Mouse (Mus musculus) embryonic facial prominence, embryonic 14.5 days (tissue): ENCODE data around the gene Hoxd1. TPM values are rescaled to one million over a fixed set of nuclear protein-coding genes. Genes with fewer than 3 reads are reported as not detected.
A peak's percentile ranks its signal among the peaks of the same experiment; 100 is the strongest.

ENCODE experiments used
- ATAC-seq: fragments of 200-750 bp; cut with Nextera tagmentation; 2 replicates; pipeline ENCODE4 v1.8.0; 2017; ENCODE audit warnings: low read depth, moderate number of reproducible peaks, moderate TSS enrichment
- DNase-seq: peaks from one replicate; pipeline ENCODE4 v3.0.0-alpha.2; 2015; ENCODE audit warnings: low spot score
- H3K27ac ChIP-seq: fragments of 300-500 bp; sonication (generic); replicated peaks from 2 replicates; pipeline ENCODE4 v1.5.1; 2014; ENCODE audit warnings: low read depth, mild to moderate bottlenecking, low read length, moderate library complexity
- H3K27me3 ChIP-seq: fragments of 300-500 bp; sonication (generic); replicated peaks from 2 replicates; pipeline ENCODE4 v1.6.1; 2014; ENCODE audit warnings: low read length; ENCODE audit not compliant: control insufficient read depth, insufficient read depth
- H3K36me3 ChIP-seq: fragments of 300-500 bp; sonication (generic); 2 replicates; pipeline ENCODE4 v1.6.1; 2014; ENCODE audit warnings: low read length, mixed read lengths; ENCODE audit not compliant: control insufficient read depth, insufficient read depth
- H3K4me1 ChIP-seq: fragments of 300-500 bp; sonication (generic); 2 replicates; pipeline ENCODE4 v1.6.1; 2014; ENCODE audit warnings: antibody characterized with exemption, low read length; ENCODE audit not compliant: control insufficient read depth, insufficient read depth
- H3K4me2 ChIP-seq: fragments of 300-500 bp; sonication (generic); 2 replicates; pipeline ENCODE4 v1.6.1; 2014; ENCODE audit warnings: low read depth, mild to moderate bottlenecking, low read length, moderate library complexity, mixed read lengths
- H3K4me3 ChIP-seq: fragments of 300-500 bp; sonication (generic); 2 replicates; pipeline ENCODE4 v1.5.1; 2014; ENCODE audit warnings: low read depth, mild to moderate bottlenecking, low read length
- H3K9ac ChIP-seq: fragments of 300-500 bp; sonication (generic); 2 replicates; pipeline ENCODE4 v1.6.1; 2014; ENCODE audit warnings: low read depth, mild to moderate bottlenecking, low read length, moderate library complexity, mixed read lengths
- H3K9me3 ChIP-seq: fragments of 300-500 bp; sonication (generic); 2 replicates; pipeline ENCODE4 v1.6.1; 2016; ENCODE audit warnings: low read length; ENCODE audit not compliant: control insufficient read depth
- WGBS: fragments of 180-500 bp; shearing (Covaris S2); extraction: QIAGEN DNeasy Blood & Tissue Kit; methylation state at CpG from one replicate; pipeline ENCODE4 v1.1.7; 2014; 5-methylcytosine and 5-hydroxymethylcytosine counted together
- polyA plus RNA-seq: library from polyadenylated mRNA; unstranded; fragments of >200 nt; fragmentation: Nextera tagmentation; extraction: Ambion mirVana; gene quantifications from 2 replicates; pipeline ENCODE4 v1.2.1, GENCODE M21; 2014

The Hoxd1 gene
- polyA plus RNA-seq, 1 experiment from 2014 or later: 3.9 TPM

- WGBS: 11% methylated on average over 6 of the region's 6 CpGs
Measured at GRCm38 (mm10) chr2:74721882-74722281, 40.9 kb upstream of the Hoxd1 start.

GRCm38 (mm10) chr2:74722949-74723348, 39.8 kb upstream of the Hoxd1 start:
- Histone ChIP-seq H3K9me3 (no peaks in the 10 kb centered on the region), H3K27ac (no peak overlapping the region), H3K27me3 (peaks cover 99% of the 10 kb centered on the region), H3K4me2 (no peak overlapping the region), H3K9ac (no peak overlapping the region), H3K4me3 (no peak overlapping the region), H3K4me1 (0 out of 2 replicates have a peak, but pooled peaks cover 4% of the 10 kb centered on the region), H3K36me3 (no peaks in the 10 kb centered on the region)
- DNase-seq: no peak
- 10% methylated on average over 8 of the region's 8 CpGs for WGBS
- no peak for ATAC-seq

More at GRCm38 (mm10) chr2:74721882-74722281, 40.9 kb upstream of the Hoxd1 start:
- Histone ChIP-seq H3K9me3 (no peaks in the 10 kb centered on the region), H3K9ac (no peak overlapping the region), H3K36me3 (no peaks in the 10 kb centered on the region), H3K27ac (no peak overlapping the region), H3K4me1 (0 out of 2 replicates have a peak, but pooled peaks cover 2% of the 10 kb centered on the region), H3K27me3 (peaks cover 99% of the 10 kb centered on the region), H3K4me2 (no peak overlapping the region), H3K4me3 (no peak overlapping the region)
- DNase-seq: no peak
- ATAC-seq: no peak

DNA sequence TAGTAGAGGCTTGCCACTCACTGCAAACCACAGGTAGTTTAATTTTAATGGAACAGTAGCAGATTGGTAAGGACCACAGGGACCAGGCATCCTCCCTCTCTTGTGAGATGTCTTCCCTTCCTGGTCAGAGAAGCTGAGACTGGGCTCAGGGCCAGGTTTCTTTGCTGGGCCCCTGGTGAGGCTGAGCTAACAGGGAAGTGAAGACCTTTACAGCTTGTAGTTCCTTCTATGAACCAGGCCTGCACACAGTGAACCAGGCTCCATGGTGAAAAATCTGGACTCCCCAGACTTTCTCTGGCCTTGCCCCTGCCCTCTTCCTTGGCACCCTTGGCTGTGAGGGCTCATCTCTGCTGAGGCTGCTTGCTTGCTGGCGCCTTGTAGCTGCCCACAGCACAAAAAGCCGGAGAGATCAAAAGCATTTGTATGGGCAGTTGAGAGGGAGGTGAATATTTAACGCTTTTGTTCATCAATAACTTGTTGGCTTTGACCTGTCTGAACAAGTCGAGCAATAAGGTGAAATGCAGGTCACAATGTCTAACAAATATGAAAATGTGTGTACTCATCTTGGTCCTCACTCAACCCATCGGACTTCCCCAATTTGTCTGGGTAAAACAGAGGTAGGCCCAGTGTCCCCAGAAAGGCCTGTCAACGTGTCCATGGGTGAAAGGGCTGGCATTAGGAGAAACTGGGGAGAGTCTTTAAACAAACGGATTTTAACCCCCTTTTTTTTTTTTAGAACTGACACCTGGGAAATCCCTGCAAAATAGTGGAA, 38.4 kb upstream of the Hoxd1 start:
- Histone ChIP-seq H3K4me1 (0 out of 2 replicates have a peak, but pooled peaks cover 4% of the 10 kb centered on the region), H3K36me3 (no peaks in the 10 kb centered on the region), H3K27me3 (peaks cover 99% of the 10 kb centered on the region), H3K4me2 (no peak overlapping the region), H3K27ac (no peak overlapping the region), H3K9me3 (no peaks in the 10 kb centered on the region), H3K9ac (no peak overlapping the region), H3K4me3 (no peak overlapping the region)
- no peak for ATAC-seq
- DNase-seq: no peak
- WGBS: 24% methylated on average over 7 of the region's 7 CpGs

DNA sequence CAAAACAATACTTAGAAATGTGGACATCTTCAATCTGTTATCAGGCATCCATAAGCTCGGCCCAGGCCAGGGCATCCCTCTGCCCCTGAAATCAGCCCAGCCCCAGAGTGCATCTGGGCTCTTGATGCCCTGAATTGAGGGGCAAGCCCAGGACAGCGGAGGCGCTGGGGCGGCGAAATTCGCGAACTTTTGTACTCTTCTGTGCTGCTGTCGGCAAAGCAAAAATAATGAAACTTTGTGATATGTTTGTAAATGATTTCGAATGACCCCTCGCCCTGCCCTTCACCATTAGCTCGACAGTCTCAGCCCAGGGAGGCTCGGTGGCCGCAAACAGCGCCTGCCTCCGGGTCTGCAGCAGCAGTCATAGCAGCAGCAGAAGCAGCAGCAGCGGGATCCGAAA, 37.6 kb upstream of the Hoxd1 start:
- DNase-seq: no peak
- Histone ChIP-seq H3K9ac (no peak overlapping the region), H3K4me3 (no peak overlapping the region), H3K36me3 (no peaks in the 10 kb centered on the region), H3K9me3 (no peaks in the 10 kb centered on the region), H3K4me2 (no peak overlapping the region), H3K27me3 (peaks cover 99% of the 10 kb centered on the region), H3K4me1 (0 out of 2 replicates have a peak, but pooled peaks cover 4% of the 10 kb centered on the region), H3K27ac (no peak overlapping the region)
- 11% methylated on average over 17 of the region's 17 CpGs for WGBS
- no peak for ATAC-seq

DNA sequence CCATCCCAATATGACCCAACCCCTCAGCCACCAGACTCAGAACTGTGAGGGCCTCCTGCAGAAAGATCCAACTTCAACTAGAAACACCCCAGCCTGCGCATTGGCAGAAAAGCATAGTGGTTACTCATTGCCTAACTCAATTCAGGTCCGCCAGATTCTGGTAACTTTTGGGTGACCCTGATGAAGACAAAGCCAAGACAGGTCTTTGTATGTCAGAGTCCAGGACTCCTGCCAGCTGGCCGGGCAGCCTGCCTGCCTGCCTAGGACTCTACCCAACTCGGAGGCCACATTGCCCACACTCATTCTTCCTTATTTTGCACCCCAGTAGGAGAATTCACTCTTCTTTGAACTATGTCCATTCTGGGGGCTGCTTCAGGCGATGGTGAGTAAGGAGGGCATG, 36.2 kb upstream of the Hoxd1 start, which contains the start of gene Gm28230:
Gene Gm28230, plus strand, starts transcription at position 178 of the 400 bp plus-strand sequence.
- DNase-seq (no peak), ATAC-seq (no peak)
- H3K36me3 ChIP-seq: no peaks in the 10 kb centered on the region
- H3K4me3 ChIP-seq: peak within 1 kb of the TSS; percentile 29
- H3K4me2 ChIP-seq: peak within 1 kb of the TSS; percentile 40
- no peaks in the 10 kb centered on the region for H3K9me3 ChIP-seq
- H3K27me3 ChIP-seq: peaks cover 99% of the 10 kb centered on the region
- no peak within 1 kb of the TSS for H3K27ac ChIP-seq
- H3K9ac ChIP-seq: no peak within 1 kb of the TSS
- 13% methylated on average over 5 of the region's 5 CpGs for WGBS
- H3K4me1 ChIP-seq: 0 out of 2 replicates have a peak, but pooled peaks cover 4% of the 10 kb centered on the region

- WGBS: 4% methylated on average over 17 of the region's 43 CpGs
- Histone ChIP-seq H3K9me3 (no peaks in the 10 kb centered on the region), H3K4me1 (0 out of 2 replicates have a peak, but pooled peaks cover 4% of the 10 kb centered on the region), H3K27ac (no peak overlapping the region), H3K27me3 (peaks cover 99% of the 10 kb centered on the region), H3K4me2 (peak overlapping the region; percentile 40), H3K9ac (no peak overlapping the region), H3K36me3 (no peaks in the 10 kb centered on the region), H3K4me3 (peak overlapping the region; percentile 29)
- no peak for ATAC-seq
- no peak for DNase-seq
Measured at GRCm38 (mm10) chr2:74726973-74727639, 35.7 kb upstream of the Hoxd1 start.

- Histone ChIP-seq H3K4me1 (0 out of 2 replicates have a peak, but pooled peaks cover 4% of the 10 kb centered on the region), H3K27ac (no peak overlapping the region), H3K4me2 (peak overlapping the region; percentile 40), H3K4me3 (peak overlapping the region; percentile 29), H3K27me3 (peaks cover 99% of the 10 kb centered on the region), H3K36me3 (no peaks in the 10 kb centered on the region), H3K9ac (no peak overlapping the region), H3K9me3 (no peaks in the 10 kb centered on the region)
- no peak for DNase-seq
- 5% methylated on average over 22 of the region's 25 CpGs for WGBS
- 0 out of 2 replicates have a peak, but pooled peaks have one; percentile 34 for ATAC-seq
Measured at GRCm38 (mm10) chr2:74727640-74728302, 35.0 kb upstream of the Hoxd1 start.

DNA sequence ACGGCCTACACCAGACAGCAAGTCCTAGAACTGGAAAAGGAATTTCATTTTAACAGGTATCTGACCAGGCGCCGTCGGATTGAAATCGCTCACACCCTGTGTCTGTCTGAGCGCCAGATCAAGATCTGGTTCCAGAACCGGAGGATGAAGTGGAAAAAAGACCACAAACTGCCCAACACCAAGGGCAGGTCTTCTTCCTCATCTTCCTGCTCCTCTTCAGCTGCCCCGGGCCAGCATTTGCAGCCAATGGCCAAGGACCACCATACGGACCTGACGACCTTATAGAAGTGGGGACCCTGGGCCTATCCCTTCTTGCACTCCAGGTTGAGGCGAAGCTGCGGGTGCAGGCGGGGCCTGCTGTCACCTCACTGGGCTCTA, 34.5 kb upstream of the Hoxd1 start:
- no peaks in the 10 kb centered on the region for H3K9me3 ChIP-seq
- peak overlapping the region; percentile 29; the same call in 1 of the 2 replicates for H3K4me3 ChIP-seq
- H3K36me3 ChIP-seq: no peaks in the 10 kb centered on the region
- H3K4me1 ChIP-seq: 0 out of 2 replicates have a peak, but pooled peaks cover 4% of the 10 kb centered on the region
- 11% methylated on average over 13 of the region's 13 CpGs for WGBS
- no peak overlapping the region for H3K9ac ChIP-seq
- DNase-seq (no peak), ATAC-seq (no peak)
- peaks cover 99% of the 10 kb centered on the region for H3K27me3 ChIP-seq
- no peak overlapping the region for H3K27ac ChIP-seq
- peak overlapping the region; percentile 40; the same call in 1 of the 2 replicates for H3K4me2 ChIP-seq
